Mouse (Mus musculus): ENCODE measurements around the gene B230217C12Rik.
A peak's percentile ranks its signal among the peaks of the same experiment; 100 is the strongest.
"Not testable (repeated sequence)": the region's sequence is repeated elsewhere in the genome, so short reads cannot be mapped to it uniquely, and the experiment has no call there.

B230217C12Rik gene

GRCm38 (mm10) chr11:97825971-97826370 lies 14.6 kb upstream of the B230217C12Rik start:
- DNase-seq: peak; percentile 75

- peak; percentile 42 for DNase-seq
Measured at GRCm38 (mm10) chr11:97826414-97826813, 14.2 kb upstream of the B230217C12Rik start.

DNA sequence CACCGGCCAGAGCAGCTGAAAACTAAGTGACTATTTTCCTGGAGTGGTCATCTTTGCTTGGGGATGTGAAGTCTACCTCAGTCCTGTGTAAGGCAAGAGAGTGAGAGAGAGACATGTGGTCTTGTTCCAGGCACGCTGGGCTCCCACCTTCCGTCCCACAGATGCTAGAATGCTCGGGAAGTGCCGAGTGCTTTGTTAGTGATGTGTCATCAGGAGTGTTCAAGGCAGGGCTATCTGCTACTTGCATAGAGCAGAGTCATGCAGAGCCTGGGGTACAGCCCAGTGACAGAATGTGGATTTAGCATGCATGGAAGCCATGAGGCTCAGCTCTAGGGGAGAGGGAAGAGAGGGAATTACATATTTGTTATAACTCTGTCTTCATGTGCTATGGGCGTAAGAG lies 12.9 kb upstream of the B230217C12Rik start:
- DNase-seq: no peak

- no peak for DNase-seq
Measured at GRCm38 (mm10) chr11:97829365-97829764, 11.2 kb upstream of the B230217C12Rik start.

DNA sequence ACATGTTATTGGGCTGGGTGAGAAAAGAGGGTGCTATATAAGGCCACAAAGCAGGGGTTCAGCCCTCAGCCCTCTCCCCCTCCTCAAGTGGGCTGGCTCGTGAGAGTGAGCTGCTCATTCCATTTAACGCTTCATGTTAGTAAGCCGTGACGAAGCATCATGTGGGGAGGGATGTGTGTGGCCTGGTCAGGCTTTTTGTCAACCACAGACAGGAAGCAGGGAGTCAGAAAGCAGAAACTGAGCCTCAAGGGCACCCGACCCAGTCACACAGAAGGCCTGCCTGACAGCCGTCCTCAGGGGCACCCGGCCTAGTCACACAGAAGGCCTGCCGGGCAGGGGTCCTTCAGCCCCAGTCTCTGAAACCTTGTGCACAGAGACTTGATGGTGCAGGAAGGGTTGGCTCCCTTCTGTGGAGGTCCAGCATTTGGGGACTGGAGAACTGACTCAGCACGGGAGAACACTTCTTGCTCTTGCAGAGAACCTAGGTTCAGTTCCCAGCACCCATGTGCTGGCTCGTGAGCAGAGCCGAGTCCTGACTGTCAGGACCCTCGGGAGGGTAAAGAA lies 10.6 kb upstream of the B230217C12Rik start:
- no peak for DNase-seq

DNA sequence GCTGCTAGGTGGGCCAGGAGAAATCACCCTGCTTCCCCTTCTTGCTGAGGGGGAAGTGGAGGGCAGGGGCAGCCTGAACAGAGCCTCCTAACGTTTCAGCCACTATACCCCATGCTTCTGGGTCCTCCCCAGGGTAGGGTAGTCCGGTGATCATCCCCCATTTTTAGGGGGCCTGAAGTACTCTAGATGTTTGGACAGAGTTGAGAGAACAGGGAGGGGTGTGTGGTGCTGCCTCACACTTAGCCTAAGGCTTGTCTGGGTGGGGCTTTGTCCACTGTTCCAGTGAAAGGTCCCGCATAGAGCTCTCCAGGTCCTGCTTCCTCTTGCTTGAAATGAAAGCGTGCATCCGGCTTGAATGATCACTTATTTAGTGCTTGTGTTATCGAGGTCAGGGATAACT lies 10.1 kb upstream of the B230217C12Rik start:
- DNase-seq: no peak

DNA sequence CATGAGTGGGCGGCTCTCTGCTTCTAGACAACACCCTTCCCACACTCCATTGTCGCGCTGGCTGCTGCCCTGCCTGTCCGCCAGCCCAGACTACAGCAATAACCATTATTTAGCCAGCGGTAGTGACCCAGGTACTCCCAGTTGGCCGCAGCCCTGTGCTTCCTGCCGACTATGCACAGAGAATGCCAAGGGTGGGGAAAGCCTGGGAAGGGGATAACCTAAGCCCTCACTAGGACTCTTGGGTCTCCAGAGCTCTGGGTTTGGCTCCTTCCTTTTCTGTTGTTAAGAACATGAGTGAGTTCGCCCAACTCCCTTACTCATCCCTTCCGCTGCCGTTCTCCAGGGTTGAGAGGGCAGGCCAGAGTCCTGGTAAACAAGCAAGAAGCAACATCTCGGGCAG lies 8.6 kb upstream of the B230217C12Rik start:
- DNase-seq: no peak

DNA sequence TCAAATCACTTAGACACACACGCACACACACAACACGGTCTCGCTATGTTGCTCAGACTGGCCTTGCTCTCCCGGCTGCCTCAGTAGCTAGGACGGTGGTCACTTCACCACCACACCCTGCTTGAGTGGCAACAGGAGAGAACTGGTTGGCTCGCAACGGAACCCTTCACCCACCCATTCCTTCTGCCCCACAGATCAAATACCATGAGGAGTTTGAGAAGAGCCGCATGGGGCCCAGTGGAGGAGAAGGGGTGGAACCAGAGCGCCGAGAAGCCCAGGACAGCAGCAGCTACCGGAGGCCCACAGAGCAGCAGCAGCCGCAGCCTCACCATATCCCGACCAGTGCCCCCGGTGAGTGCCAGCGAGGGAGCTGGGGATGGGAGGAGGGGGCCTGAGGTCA lies 7.2 kb upstream of the B230217C12Rik start:
- no peak for DNase-seq

GRCm38 (mm10) chr11:97836541-97836940 lies 4.0 kb upstream of the B230217C12Rik start:
- peak; percentile 61 for DNase-seq

DNA sequence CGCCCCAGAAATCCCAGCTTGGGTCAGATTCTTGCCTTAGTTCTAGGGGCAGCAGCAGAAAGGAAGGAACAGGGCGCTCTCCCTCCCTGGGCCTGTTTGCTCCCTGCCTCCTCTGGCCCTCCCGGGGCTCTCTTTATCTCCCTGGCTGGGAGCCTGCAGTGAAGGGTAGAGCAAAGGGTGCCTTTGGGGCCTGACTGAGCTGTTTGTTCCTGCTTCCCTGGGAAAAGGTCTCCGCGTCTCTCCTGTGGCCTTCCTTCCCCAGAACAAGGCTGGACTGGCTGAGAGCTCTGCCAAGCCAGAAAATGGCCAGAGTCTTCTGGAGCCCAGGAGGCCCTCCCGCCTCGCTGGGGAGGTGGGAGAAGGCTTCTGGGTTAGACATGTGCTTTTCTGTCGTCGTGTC lies 3.5 kb upstream of the B230217C12Rik start:
- DNase-seq: not testable (repeated sequence)

DNA sequence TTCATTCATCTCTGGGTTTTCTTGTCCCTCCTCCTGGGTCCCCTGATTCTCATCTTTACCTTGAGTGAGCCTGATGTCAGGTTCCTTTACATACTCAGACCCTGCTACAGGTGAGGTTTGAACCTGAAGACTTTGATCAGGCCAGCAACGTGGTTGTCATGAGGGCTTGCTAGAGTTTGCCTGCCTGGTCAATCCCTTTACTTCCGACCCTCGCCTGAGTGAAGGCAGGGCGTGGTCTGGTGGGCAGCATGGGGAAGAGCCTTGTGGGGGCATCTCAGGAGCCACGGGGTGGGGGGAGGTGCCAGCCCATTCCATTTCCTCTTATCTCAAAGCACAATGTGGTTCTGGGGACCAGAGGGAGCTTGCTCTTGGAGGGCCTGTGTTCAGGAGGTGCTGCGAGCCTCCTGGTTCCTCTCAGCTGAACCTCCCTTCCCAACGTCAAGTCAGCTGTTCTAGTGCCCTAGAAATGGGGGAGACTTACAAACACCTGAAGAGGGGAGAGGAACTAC lies 2.9 kb upstream of the B230217C12Rik start:
- no peak for DNase-seq

DNA sequence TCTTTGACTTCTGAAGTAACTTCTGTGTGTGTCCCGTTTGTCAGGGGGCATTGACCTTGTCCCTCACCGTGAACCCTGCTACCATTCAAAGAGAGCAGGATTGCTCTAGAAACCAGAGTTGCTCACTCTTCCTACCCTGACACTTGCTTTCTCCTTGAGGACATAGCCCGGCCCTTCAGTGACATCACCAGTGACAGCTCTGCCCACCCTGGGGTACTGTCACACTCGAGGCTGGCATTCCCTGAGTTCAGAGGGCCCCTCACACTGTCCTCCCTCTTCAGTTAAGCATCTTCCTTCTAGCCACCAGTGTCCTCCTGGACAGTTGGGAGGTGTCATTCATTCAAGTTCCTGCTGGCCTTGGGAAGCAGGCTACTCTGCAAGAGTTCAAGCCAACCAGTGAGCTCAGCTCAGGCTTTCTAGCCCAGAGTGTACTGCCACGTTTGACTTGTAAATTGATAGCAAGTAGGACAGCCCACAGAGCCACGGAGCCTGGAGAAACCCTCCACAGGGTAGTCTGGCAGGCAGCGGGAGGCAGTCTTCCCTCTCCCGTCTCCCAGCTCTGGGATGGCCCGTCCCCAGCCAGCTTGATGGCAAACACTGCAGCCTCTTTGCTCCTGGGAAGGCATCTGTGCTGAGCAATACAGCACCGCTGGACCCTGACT lies 1.7 kb upstream of the B230217C12Rik start:
- no peak for DNase-seq

DNA sequence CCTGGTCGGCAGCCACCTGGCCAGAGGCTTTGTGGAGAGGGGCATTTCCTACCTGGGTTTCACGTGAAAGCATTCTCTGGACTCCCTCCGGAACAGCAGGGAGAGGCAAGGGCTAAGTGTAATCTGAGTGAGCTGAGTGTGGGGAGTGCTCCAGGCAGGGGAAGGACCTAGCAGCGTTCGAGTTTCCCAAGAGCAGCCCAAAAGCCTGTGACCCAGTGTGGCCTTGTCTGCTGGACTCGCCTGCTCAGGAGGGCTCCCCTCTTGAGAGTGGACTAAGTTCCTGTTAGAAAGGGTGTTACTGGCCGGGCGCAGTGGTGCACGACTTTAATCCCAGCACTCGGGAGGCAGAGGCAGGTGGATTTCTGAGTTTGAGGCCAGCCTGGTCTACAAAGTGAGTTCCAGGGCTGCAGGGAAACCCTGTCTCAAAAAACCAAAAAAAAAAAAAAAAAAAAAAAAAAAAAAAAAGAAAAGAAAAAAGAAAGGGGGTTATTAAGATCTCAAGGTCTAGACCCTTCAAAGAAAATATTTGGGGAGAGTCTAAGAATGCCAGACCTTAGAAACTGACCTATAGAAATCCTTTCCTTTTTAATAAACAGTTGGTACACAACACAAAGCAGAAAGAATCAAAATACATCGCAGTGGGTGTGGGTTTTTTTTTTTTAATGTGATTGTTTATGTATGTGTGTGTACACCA lies 992 bp upstream of the B230217C12Rik start:
- DNase-seq: no peak

DNA sequence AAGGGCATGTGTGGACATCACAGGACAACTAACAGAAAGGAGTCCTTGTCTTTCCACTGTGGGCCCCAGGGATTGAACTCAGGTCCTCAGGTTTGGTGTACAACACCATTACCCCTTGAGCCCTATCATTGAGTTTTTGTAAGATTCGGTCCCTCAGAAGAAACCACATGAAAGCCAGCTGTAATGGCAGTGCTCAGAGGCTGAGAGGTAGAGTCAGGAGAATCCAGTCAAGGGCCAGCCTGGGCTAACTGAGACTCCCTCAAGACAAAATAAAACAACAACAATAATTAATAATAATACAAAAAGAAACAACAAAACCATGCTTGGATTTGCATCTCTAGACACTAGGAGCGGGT lies 467 bp upstream of the B230217C12Rik start:
- peak; percentile 5 for DNase-seq

DNA sequence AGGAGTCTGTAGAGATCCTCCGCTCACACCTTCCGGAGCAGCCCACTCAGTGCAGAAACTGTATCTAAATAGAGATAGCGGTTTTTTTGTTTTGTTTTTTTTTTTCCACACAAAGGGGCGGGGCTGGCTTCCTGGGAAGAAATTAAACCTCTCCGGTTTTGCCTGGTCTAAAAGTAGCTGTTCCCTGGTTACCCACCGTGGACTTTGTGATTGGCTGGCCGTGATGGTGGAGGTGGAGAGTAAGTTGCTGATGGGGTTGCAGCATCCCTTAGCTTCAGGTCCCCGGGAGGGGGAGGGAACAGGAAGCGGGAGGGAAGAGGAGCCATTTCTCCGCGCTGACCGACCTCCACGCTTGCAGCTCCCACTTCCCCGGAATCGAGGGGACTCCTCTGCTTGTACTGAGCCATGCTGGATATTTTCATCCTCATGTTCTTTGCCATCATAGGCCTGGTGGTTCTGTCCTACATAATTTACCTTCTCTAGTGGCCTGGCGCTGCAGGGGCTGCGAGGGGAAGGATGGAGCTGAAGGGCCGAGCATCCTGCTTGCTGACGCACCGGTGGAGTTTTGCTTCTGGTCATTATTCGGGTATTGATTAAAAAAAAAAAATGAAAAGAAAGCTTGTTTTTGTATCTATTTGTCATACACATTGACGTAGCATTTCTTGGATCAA lies 546 bp downstream of the B230217C12Rik start:
- peak; percentile 75 for DNase-seq

GRCm38 (mm10) chr11:97842001-97842400 lies 1.4 kb downstream of the B230217C12Rik start:
- DNase-seq: no peak

DNA sequence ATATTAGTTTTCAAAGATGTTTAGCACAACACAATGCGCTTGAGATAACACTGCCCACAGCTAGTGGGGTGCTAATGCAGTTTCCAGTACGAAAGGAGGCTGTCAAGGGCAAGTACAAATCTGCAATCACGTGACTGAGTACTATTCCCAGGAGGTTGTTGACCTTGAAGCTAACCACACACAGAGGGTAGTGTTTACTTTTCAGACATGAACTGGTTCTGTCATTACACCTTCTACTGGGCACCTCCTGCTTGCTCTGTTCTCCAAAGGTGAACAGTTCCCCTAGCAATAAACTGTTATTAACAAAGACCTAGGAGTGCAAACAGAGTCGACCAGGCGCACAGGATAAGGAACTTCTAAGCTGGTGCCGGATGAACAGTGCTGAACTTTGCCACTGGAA lies 9.8 kb downstream of the B230217C12Rik start:
- no peak for DNase-seq

- no peak for DNase-seq
Measured at GRCm38 (mm10) chr11:97851601-97852000, 11.0 kb downstream of the B230217C12Rik start.

DNA sequence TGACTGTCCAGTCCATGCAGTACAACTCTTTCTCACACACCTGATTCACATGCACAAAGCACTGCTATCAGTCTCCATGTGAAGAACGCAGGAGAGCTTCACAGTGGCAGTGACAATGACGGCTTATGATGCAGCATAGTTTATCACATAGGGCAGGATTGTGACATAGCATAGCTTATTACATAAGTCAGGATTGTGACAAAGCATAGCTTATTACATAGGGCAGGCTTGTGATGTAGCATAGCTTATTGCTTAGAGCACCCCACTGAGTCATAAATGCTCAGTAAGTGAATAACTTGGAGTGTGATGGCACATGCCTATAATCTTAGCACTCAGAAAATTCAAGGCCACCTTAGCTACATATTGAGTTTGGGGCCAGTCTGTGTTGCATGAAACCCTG lies 14.9 kb downstream of the B230217C12Rik start:
- DNase-seq: no peak

DNA sequence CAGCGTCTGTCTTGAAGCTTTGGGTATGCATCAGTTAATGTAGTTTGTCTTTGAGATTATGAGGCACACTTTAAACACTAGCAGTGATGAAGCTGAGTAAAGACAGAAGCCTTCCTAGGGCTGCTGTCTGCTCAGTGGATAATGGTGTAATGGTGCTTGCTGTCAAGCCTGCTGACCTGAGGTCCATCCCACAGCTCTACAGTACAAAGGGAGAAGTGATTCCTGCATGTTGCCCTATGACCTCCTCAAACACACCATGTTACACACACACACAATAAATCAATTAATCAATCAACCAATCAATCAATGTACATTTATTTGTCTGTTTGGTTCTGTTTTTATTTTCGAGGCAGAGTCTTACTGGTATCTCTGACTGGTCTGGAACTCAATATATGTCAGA lies 21.6 kb downstream of the B230217C12Rik start:
- no peak for DNase-seq

GRCm38 (mm10) chr11:97865421-97865820 lies 24.8 kb downstream of the B230217C12Rik start:
- no peak for DNase-seq

GRCm38 (mm10) chr11:97866091-97866888 lies 25.7 kb downstream of the B230217C12Rik start:
- no peak for DNase-seq

- DNase-seq: no peak
Measured at GRCm38 (mm10) chr11:97867591-97867990, 27.0 kb downstream of the B230217C12Rik start.
